Mouse (Mus musculus): Measurements from ENCODE around the gene Igfbp2. TPM values are rescaled to one million over a fixed set of nuclear protein-coding genes. Genes with fewer than 3 reads are reported as not detected.

Gene Igfbp2
- polyA plus RNA-seq, 1 experiment from 2014 or later = 262 TPM

- H3K4me3 ChIP-seq (ENCODE audit: low read depth, low read length) = no peak overlapping the region
- H3K36me3 ChIP-seq (ENCODE audit: control insufficient read depth, insufficient read depth, low read length) = no peaks in the 10 kb centered on the region; the same call in 1 of the 2 replicates
- 81% methylated on average over 19 of the region's 19 CpGs for WGBS
- no peaks in the 10 kb centered on the region for H3K27me3 ChIP-seq (ENCODE audit: control insufficient read depth, insufficient read depth, low read depth, low read length)
- no peak for ATAC-seq
- no peak overlapping the region for H3K4me2 ChIP-seq (ENCODE audit: low read length)
- no peak overlapping the region for H3K9ac ChIP-seq (ENCODE audit: low read depth, low read length)
- H3K9me3 ChIP-seq (replicated peaks; ENCODE audit: control insufficient read depth, low read length, poor library complexity, severe bottlenecking) = no peaks in the 10 kb centered on the region
- no peak overlapping the region for H3K27ac ChIP-seq (ENCODE audit: low read length)
- peaks cover 9% of the 10 kb centered on the region for H3K4me1 ChIP-seq (ENCODE audit: control insufficient read depth, insufficient read depth, low read length)
Measured at GRCm38 (mm10) chr1:72856209-72856909, 32.1 kb downstream of the Igfbp2 start.

- H3K27me3 ChIP-seq (ENCODE audit: control insufficient read depth, insufficient read depth, low read depth, low read length) = no peaks in the 10 kb centered on the region
- H3K27ac ChIP-seq (ENCODE audit: low read length) = no peak overlapping the region
- H3K4me2 ChIP-seq (ENCODE audit: low read length) = no peak overlapping the region
- no peak for ATAC-seq
- WGBS = 91% methylated on average over 7 of the region's 7 CpGs
- peaks cover 9% of the 10 kb centered on the region for H3K4me1 ChIP-seq (ENCODE audit: control insufficient read depth, insufficient read depth, low read length)
- H3K9ac ChIP-seq (ENCODE audit: low read depth, low read length) = no peak overlapping the region
- H3K9me3 ChIP-seq (replicated peaks; ENCODE audit: control insufficient read depth, low read length, poor library complexity, severe bottlenecking) = no peaks in the 10 kb centered on the region
- no peaks in the 10 kb centered on the region; the same call in 1 of the 2 replicates for H3K36me3 ChIP-seq (ENCODE audit: control insufficient read depth, insufficient read depth, low read length)
- no peak overlapping the region for H3K4me3 ChIP-seq (ENCODE audit: low read depth, low read length)
Measured at GRCm38 (mm10) chr1:72857142-72857541, 32.8 kb downstream of the Igfbp2 start.

GRCm38 (mm10) chr1:72857631-72858030 lies 33.3 kb downstream of the Igfbp2 start:
- 67% methylated on average over 5 of the region's 5 CpGs for WGBS
- no peaks in the 10 kb centered on the region for H3K36me3 ChIP-seq (ENCODE audit: control insufficient read depth, insufficient read depth, low read length)
- no peaks in the 10 kb centered on the region for H3K9me3 ChIP-seq (replicated peaks; ENCODE audit: control insufficient read depth, low read length, poor library complexity, severe bottlenecking)
- H3K27ac ChIP-seq (ENCODE audit: low read length) = no peak overlapping the region
- no peak overlapping the region for H3K4me2 ChIP-seq (ENCODE audit: low read length)
- no peak overlapping the region for H3K4me3 ChIP-seq (ENCODE audit: low read depth, low read length)
- ATAC-seq = no peak
- no peaks in the 10 kb centered on the region for H3K27me3 ChIP-seq (ENCODE audit: control insufficient read depth, insufficient read depth, low read depth, low read length)
- H3K9ac ChIP-seq (ENCODE audit: low read depth, low read length) = no peak overlapping the region
- peaks cover 9% of the 10 kb centered on the region for H3K4me1 ChIP-seq (ENCODE audit: control insufficient read depth, insufficient read depth, low read length)

GRCm38 (mm10) chr1:72858286-72858685 lies 34.0 kb downstream of the Igfbp2 start:
- H3K27me3 ChIP-seq (ENCODE audit: control insufficient read depth, insufficient read depth, low read depth, low read length) = no peaks in the 10 kb centered on the region
- no peak overlapping the region for H3K4me3 ChIP-seq (ENCODE audit: low read depth, low read length)
- H3K4me1 ChIP-seq (ENCODE audit: control insufficient read depth, insufficient read depth, low read length) = peaks cover 9% of the 10 kb centered on the region
- H3K27ac ChIP-seq (ENCODE audit: low read length) = peak overlapping the region; percentile 19; the same call in 1 of the 2 replicates
- H3K4me2 ChIP-seq (ENCODE audit: low read length) = no peak overlapping the region
- no peaks in the 10 kb centered on the region for H3K36me3 ChIP-seq (ENCODE audit: control insufficient read depth, insufficient read depth, low read length)
- no peaks in the 10 kb centered on the region for H3K9me3 ChIP-seq (replicated peaks; ENCODE audit: control insufficient read depth, low read length, poor library complexity, severe bottlenecking)
- WGBS = 89% methylated on average over 9 of the region's 9 CpGs
- no peak overlapping the region for H3K9ac ChIP-seq (ENCODE audit: low read depth, low read length)
- no peak for ATAC-seq

GRCm38 (mm10) chr1:72858874-72859273 lies 34.6 kb downstream of the Igfbp2 start:
- Histone ChIP-seq H3K9ac (ENCODE audit: low read depth, low read length) (no peak overlapping the region), H3K27ac (ENCODE audit: low read length) (peak overlapping the region; percentile 50), H3K27me3 (ENCODE audit: control insufficient read depth, insufficient read depth, low read depth, low read length) (no peaks in the 10 kb centered on the region), H3K4me3 (ENCODE audit: low read depth, low read length) (no peak overlapping the region), H3K4me1 (ENCODE audit: control insufficient read depth, insufficient read depth, low read length) (peaks cover 9% of the 10 kb centered on the region), H3K36me3 (ENCODE audit: control insufficient read depth, insufficient read depth, low read length) (no peaks in the 10 kb centered on the region), H3K9me3 (replicated peaks; ENCODE audit: control insufficient read depth, low read length, poor library complexity, severe bottlenecking) (no peaks in the 10 kb centered on the region), H3K4me2 (ENCODE audit: low read length) (no peak overlapping the region)
- peak; percentile 63 for ATAC-seq
- WGBS = 10% methylated on average over 5 of the region's 5 CpGs

GRCm38 (mm10) chr1:72859963-72860362 lies 35.7 kb downstream of the Igfbp2 start:
- no peak for ATAC-seq
- H3K4me3 ChIP-seq (ENCODE audit: low read depth, low read length) = no peak overlapping the region
- H3K27ac ChIP-seq (ENCODE audit: low read length) = no peak overlapping the region
- H3K9ac ChIP-seq (ENCODE audit: low read depth, low read length) = no peak overlapping the region
- no peaks in the 10 kb centered on the region for H3K9me3 ChIP-seq (replicated peaks; ENCODE audit: control insufficient read depth, low read length, poor library complexity, severe bottlenecking)
- no peaks in the 10 kb centered on the region for H3K27me3 ChIP-seq (ENCODE audit: control insufficient read depth, insufficient read depth, low read depth, low read length)
- 96% methylated on average over 9 of the region's 9 CpGs for WGBS
- H3K4me2 ChIP-seq (ENCODE audit: low read length) = no peak overlapping the region
- H3K36me3 ChIP-seq (ENCODE audit: control insufficient read depth, insufficient read depth, low read length) = no peaks in the 10 kb centered on the region
- peaks cover 9% of the 10 kb centered on the region for H3K4me1 ChIP-seq (ENCODE audit: control insufficient read depth, insufficient read depth, low read length)

- H3K4me2 ChIP-seq (ENCODE audit: low read length) = no peak overlapping the region
- WGBS = 88% methylated on average over 2 of the region's 2 CpGs
- ATAC-seq = no peak
Measured at GRCm38 (mm10) chr1:72860502-72860901, 36.2 kb downstream of the Igfbp2 start.

GRCm38 (mm10) chr1:72861702-72862101 lies 37.4 kb downstream of the Igfbp2 start:
- H3K36me3 ChIP-seq (ENCODE audit: control insufficient read depth, insufficient read depth, low read length) = no peaks in the 10 kb centered on the region
- no peak overlapping the region for H3K4me2 ChIP-seq (ENCODE audit: low read length)
- H3K4me3 ChIP-seq (ENCODE audit: low read depth, low read length) = no peak overlapping the region
- 79% methylated on average over 2 of the region's 2 CpGs for WGBS
- no peak for ATAC-seq
- no peaks in the 10 kb centered on the region for H3K27me3 ChIP-seq (ENCODE audit: control insufficient read depth, insufficient read depth, low read depth, low read length)
- H3K27ac ChIP-seq (ENCODE audit: low read length) = no peak overlapping the region
- H3K4me1 ChIP-seq (ENCODE audit: control insufficient read depth, insufficient read depth, low read length) = peaks cover 14% of the 10 kb centered on the region
- H3K9me3 ChIP-seq (replicated peaks; ENCODE audit: control insufficient read depth, low read length, poor library complexity, severe bottlenecking) = no peaks in the 10 kb centered on the region
- H3K9ac ChIP-seq (ENCODE audit: low read depth, low read length) = no peak overlapping the region

More at GRCm38 (mm10) chr1:72860502-72860901, 36.2 kb downstream of the Igfbp2 start:
- H3K4me1 ChIP-seq (ENCODE audit: control insufficient read depth, insufficient read depth, low read length) = peaks cover 9% of the 10 kb centered on the region
- no peaks in the 10 kb centered on the region for H3K36me3 ChIP-seq (ENCODE audit: control insufficient read depth, insufficient read depth, low read length)
- H3K27ac ChIP-seq (ENCODE audit: low read length) = no peak overlapping the region
- no peak overlapping the region for H3K9ac ChIP-seq (ENCODE audit: low read depth, low read length)
- no peaks in the 10 kb centered on the region for H3K27me3 ChIP-seq (ENCODE audit: control insufficient read depth, insufficient read depth, low read depth, low read length)
- no peak overlapping the region for H3K4me3 ChIP-seq (ENCODE audit: low read depth, low read length)
- H3K9me3 ChIP-seq (replicated peaks; ENCODE audit: control insufficient read depth, low read length, poor library complexity, severe bottlenecking) = no peaks in the 10 kb centered on the region

- WGBS = 91% methylated on average over 21 of the region's 21 CpGs
- Histone ChIP-seq H3K4me2 (ENCODE audit: low read length) (no peak overlapping the region), H3K36me3 (ENCODE audit: control insufficient read depth, insufficient read depth, low read length) (no peaks in the 10 kb centered on the region), H3K9me3 (replicated peaks; ENCODE audit: control insufficient read depth, low read length, poor library complexity, severe bottlenecking) (no peaks in the 10 kb centered on the region), H3K9ac (ENCODE audit: low read depth, low read length) (no peak overlapping the region), H3K4me3 (ENCODE audit: low read depth, low read length) (no peak overlapping the region), H3K27me3 (ENCODE audit: control insufficient read depth, insufficient read depth, low read depth, low read length) (no peaks in the 10 kb centered on the region), H3K27ac (ENCODE audit: low read length) (no peak overlapping the region), H3K4me1 (ENCODE audit: control insufficient read depth, insufficient read depth, low read length) (peaks cover 14% of the 10 kb centered on the region)
- ATAC-seq = no peak
Measured at GRCm38 (mm10) chr1:72862248-72862647, 37.9 kb downstream of the Igfbp2 start.
